Mouse (Mus musculus) liver, adult 2 months (tissue): ENCODE results near the gene Gtf3c4. TPM values are rescaled to one million over a fixed set of nuclear protein-coding genes. Genes with fewer than 3 reads are reported as not detected.

ENCODE experiments used
- DNase-seq: peaks from one replicate; pipeline ENCODE4 v3.0.0-alpha.2; 2011; ENCODE audit warnings: low read depth, low spot score; ENCODE audit errors: extremely low read depth
- H3K27ac ChIP-seq: fragments of 200-500 bp; replicated peaks from 2 replicates; pipeline ENCODE4 v1.5.1; 2012; ENCODE audit warnings: low read depth, mild to moderate bottlenecking, control low read depth, inconsistent platforms, low read length; ENCODE audit not compliant: insufficient read depth
- H3K27me3 ChIP-seq: fragments of 200-500 bp; 2 replicates; pipeline ENCODE4 v1.6.1; 2012; ENCODE audit warnings: mild to moderate bottlenecking, moderate library complexity, low read length, inconsistent platforms; ENCODE audit not compliant: control insufficient read depth, insufficient read depth
- H3K36me3 ChIP-seq: fragments of 200-500 bp; 2 replicates; pipeline ENCODE4 v1.6.1; 2012; ENCODE audit warnings: low read length, inconsistent platforms; ENCODE audit not compliant: control insufficient read depth, insufficient read depth
- H3K4me1 ChIP-seq: fragments of 200-500 bp; 2 replicates; pipeline ENCODE4 v1.6.1; 2011; ENCODE audit warnings: low read length; ENCODE audit not compliant: control insufficient read depth, insufficient read depth
- H3K4me3 ChIP-seq: fragments of 200-500 bp; 2 replicates; pipeline ENCODE4 v1.5.1; 2011; ENCODE audit warnings: low read depth, mild to moderate bottlenecking, control low read depth, low read length, moderate library complexity; ENCODE audit not compliant: insufficient read depth
- H3K79me2 ChIP-seq: fragments of 200-500 bp; 2 replicates; pipeline ENCODE4 v1.6.1; 2012; ENCODE audit warnings: inconsistent platforms, mild to moderate bottlenecking, low read length, moderate library complexity; ENCODE audit not compliant: control insufficient read depth, insufficient read depth
- H3K9ac ChIP-seq: fragments of 200-500 bp; 2 replicates; pipeline ENCODE4 v1.6.1; 2012; ENCODE audit warnings: low read depth, mild to moderate bottlenecking, control low read depth, inconsistent platforms, low read length
- CTCF ChIP-seq: fragments of 200-500 bp; IDR thresholded peaks from 2 replicates; pipeline ENCODE4 v1.5.1; 2011; ENCODE audit warnings: low read depth, low read length, control low read depth
- POLR2A ChIP-seq: fragments of 200-500 bp; IDR thresholded peaks from 2 replicates; pipeline ENCODE4 v1.6.1; 2011; ENCODE audit warnings: low read length, control low read depth; ENCODE audit not compliant: insufficient read depth; ENCODE audit errors: extremely low read depth
- WGBS: fragments of 180-500 bp; shearing (Covaris S2); methylation state at CpG from one replicate; pipeline ENCODE4 v1.1.7; 2018; 5-methylcytosine and 5-hydroxymethylcytosine counted together
- polyA plus RNA-seq: library from polyadenylated mRNA; depleted of rRNA; stranded (reverse); fragments of >200 nt; gene quantifications from 2 replicates; pipeline ENCODE4 v1.2.3, GENCODE M21; 2012; rRNA removed
- total RNA-seq: library from RNA; depleted of rRNA; stranded (reverse); fragments of >200 nt; gene quantifications from 2 replicates; pipeline ENCODE4 v1.2.3, GENCODE M21; 2014; rRNA removed

Gtf3c4 gene
- total RNA-seq (11.0 and 11.4 TPM in 2 replicates), polyA plus RNA-seq (4.6 and 5.0 TPM in 2 replicates)

DNA sequence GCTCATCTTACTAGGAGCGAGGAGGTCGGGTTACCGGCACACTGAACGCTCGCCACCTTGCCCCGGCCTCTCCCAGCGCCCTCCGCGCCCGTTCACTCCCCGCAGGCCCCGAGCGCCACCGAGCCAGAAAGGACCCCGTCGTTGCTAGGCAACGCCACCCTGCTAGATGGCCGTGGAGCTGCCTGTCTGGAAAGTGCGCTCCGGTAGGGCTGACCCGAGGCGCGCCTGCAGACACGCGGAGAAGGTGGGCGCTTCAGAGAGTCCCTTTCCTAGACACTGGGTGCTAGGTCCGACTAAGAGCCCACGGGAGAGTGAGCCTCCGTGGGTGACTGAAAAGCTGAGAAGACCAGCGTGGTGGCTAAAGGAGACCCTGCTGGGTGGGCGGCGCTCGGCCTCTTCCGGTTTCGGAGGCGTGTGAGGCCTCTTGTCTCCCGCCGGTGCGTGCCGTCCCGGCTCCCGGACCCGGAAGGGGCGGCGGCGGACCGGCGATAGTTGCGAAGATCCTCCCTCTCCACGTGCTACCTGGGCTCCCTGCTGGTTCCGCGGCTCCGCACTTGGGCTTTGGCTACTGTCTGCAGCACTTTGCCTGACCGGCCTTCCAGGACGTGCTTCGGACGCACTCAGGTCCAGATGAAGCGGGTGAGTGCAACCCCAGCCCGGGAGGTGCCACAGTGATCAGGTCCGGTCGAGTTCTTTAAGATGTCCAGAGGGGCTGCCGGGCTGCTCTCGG, at the start of gene Gtf3c4, which contains the start of gene Ddx31:
Gene Gtf3c4, minus strand, starts transcription at position 139 of the 730 bp plus-strand sequence.
Gene Ddx31, plus strand, starts transcription at position 185 of the 730 bp plus-strand sequence.
- peak within 1 kb of the TSS; percentile 90 for H3K27ac ChIP-seq
- H3K4me1 ChIP-seq = peaks cover 14% of the 10 kb centered on the region
- under 1% methylated on average over 63 of the region's 63 CpGs for WGBS
- TF ChIP-seq POLR2A (peak; percentile 45; the same call in 1 of the 2 replicates), CTCF (no peak)
- peak; percentile 78 for DNase-seq
- no peaks in the 10 kb centered on the region for H3K27me3 ChIP-seq
- peaks cover 12% of the 10 kb centered on the region; the same call in 1 of the 2 replicates for H3K79me2 ChIP-seq
- H3K36me3 ChIP-seq = peaks cover 5% of the 10 kb centered on the region
- H3K9ac ChIP-seq = peak within 1 kb of the TSS; percentile 85
- H3K4me3 ChIP-seq = peak within 1 kb of the TSS; percentile 61

DNA sequence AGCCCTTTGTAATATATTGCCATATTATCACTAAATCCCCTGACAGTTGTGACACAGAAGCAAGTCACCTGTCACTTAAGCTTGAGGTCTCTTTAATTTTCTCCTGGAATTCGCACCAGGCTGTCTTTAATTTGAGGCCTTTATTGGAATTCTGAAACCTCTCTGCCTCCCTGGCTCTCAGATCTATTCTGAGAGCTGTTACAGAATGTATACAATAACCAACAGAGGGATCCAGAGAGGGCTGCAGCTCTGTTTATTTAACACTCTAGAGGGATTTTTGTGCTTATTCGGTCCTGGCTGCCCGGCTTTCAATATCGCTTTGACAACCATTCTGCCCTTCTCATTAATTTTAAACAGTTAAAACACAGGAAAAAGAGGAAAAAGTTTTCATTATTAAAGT, 44.8 kb upstream of the Gtf3c4 start:
- no peak for DNase-seq
- TF ChIP-seq POLR2A = no peak
- no peak for TF ChIP-seq CTCF
- Histone ChIP-seq H3K27me3 (no peaks in the 10 kb centered on the region), H3K4me3 (no peak overlapping the region), H3K4me1 (no peaks in the 10 kb centered on the region), H3K27ac (no peak overlapping the region), H3K36me3 (peaks cover 39% of the 10 kb centered on the region), H3K79me2 (no peaks in the 10 kb centered on the region), H3K9ac (no peak overlapping the region)
- 93% methylated on average over 4 of the region's 4 CpGs for WGBS

DNA sequence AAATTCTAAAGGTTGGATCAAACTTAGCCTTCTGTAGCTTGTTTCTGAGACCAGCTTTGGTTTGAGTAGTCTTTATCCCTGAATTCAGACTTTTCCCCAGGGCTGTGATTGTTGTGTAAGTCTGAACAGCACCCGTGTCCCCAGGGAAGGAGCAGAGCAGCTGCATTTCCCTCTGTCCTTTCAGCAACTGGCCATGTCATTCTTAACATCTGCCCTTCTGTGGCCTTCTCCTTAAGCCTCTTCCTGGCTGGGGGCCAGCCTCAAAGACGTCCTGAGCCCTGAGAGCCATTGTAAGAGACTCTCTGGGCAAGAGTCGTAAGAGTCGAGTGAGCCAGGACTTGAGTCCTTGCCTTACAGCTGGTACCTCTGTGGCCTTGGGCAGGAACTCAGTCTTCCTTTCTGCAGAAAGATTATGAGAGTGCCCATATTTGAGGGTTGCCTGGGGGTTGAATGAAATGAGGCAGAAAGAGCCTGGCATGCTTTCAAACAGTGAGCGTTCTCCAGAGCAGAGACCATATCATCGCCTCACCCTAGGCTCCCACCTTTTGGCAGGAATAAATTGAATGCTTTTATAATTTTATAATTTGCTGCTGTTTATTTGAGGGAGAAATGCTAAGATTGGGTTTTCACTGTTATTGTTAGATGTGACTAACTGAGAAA, 42.8 kb upstream of the Gtf3c4 start:
- Histone ChIP-seq H3K4me1 (0 out of 2 replicates have a peak, but pooled peaks cover 1% of the 10 kb centered on the region), H3K27me3 (no peaks in the 10 kb centered on the region), H3K27ac (no peak overlapping the region), H3K36me3 (peaks cover 22% of the 10 kb centered on the region), H3K4me3 (no peak overlapping the region), H3K79me2 (no peaks in the 10 kb centered on the region), H3K9ac (no peak overlapping the region)
- TF ChIP-seq POLR2A (no peak), CTCF (no peak)
- WGBS = 89% methylated on average over 6 of the region's 6 CpGs
- DNase-seq = no peak

DNA sequence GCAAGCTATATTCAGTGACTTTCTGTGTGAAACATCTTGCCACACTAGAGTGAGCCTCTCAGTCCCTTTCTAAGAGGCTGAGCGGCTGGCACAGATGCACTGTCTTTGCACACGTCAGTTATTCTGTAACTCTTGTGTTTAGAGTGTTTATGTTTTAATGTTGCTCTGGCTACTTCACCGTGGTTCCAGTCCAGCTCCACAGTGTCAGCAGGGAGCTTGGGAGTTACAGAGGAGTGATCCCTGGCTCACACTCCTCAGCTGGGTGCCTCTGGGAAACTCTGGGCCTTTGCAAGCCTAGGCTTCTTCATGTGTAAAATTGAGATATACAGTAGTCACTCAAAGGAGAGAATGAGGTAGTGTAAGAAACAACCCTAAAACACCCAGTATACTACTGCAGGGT, 41.9 kb upstream of the Gtf3c4 start:
- TF ChIP-seq CTCF (no peak), POLR2A (no peak)
- peak; percentile 44 for DNase-seq
- Histone ChIP-seq H3K36me3 (peaks cover 19% of the 10 kb centered on the region), H3K9ac (no peak overlapping the region), H3K27me3 (no peaks in the 10 kb centered on the region), H3K79me2 (no peaks in the 10 kb centered on the region), H3K27ac (no peak overlapping the region), H3K4me3 (no peak overlapping the region), H3K4me1 (0 out of 2 replicates have a peak, but pooled peaks cover 1% of the 10 kb centered on the region)
- WGBS = 94% methylated on average over 3 of the region's 3 CpGs

DNA sequence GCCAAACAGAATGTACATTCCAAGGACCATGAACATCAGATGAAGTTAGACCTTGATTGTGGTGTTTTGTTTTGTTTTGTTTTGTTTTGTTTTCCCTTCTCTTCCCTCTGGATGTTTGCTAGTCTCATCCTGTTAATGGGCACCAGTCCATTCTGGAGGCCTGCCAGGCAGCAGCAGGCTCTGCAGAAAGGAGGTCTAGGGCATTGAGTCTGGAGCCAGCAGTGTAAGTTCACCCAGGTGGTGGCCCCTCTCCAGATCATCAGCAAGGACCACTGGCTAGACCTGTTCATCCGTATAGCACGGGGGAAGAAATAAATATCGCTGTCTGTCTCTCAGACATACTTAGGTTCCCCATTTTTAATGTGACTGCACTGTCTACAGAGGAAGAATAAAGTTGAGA, 41.1 kb upstream of the Gtf3c4 start:
- no peak for DNase-seq

More for the DNA sequence above, 41.1 kb upstream of the Gtf3c4 start:
- Histone ChIP-seq H3K27ac (no peak overlapping the region), H3K4me1 (0 out of 2 replicates have a peak, but pooled peaks cover 1% of the 10 kb centered on the region), H3K4me3 (no peak overlapping the region), H3K36me3 (peaks cover 15% of the 10 kb centered on the region; the same call in 1 of the 2 replicates), H3K27me3 (no peaks in the 10 kb centered on the region), H3K79me2 (no peaks in the 10 kb centered on the region), H3K9ac (no peak overlapping the region)
- no peak for TF ChIP-seq CTCF
- no peak for TF ChIP-seq POLR2A
- 97% methylated on average over 3 of the region's 3 CpGs for WGBS
